Mouse (Mus musculus): Measurements from ENCODE around the gene Smtn.
A peak's percentile ranks its signal among the peaks of the same experiment; 100 is the strongest.

Smtn gene

DNA sequence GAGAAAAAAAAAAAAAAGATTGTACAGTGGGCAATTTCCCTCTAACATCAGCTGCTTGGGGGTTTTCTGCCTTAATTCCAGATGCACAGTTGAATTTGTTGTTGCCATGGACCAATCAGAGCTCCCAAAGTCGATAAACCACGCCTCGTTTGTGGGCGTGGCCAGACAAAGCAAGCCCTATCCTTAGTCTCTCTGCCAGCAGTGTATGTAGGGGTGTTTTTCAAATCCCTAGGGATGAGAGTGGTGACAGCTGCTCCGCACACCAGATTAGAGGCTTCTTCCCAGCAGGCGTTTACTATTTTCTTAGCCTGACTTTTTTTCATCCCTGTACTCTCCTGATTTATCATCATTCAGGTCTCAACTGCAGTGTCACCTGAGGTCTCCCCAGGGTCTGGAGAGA lies 7.6 kb upstream of the Smtn start:
- DNase-seq (ENCODE audit: low spot score): peak; percentile 63

DNA sequence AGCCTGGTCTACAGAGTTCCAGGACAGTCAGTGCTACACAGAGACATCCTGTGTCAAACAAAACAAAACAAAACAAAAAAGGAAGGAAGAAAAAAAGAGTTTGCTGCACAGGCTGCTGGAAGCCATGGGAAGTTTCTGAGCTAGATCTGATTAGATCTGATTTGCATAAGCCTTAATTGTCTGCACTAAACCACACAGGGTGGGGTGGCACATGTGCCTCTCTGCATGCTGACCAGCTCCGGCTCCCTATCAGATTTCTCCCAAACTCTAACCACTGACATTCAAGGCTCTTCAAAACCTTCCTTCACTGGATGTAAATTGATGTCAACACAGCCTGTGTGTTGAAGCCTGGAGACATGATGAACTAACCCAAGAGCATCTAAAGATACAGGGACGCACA lies 6.6 kb upstream of the Smtn start:
- DNase-seq (ENCODE audit: low spot score): no peak

DNA sequence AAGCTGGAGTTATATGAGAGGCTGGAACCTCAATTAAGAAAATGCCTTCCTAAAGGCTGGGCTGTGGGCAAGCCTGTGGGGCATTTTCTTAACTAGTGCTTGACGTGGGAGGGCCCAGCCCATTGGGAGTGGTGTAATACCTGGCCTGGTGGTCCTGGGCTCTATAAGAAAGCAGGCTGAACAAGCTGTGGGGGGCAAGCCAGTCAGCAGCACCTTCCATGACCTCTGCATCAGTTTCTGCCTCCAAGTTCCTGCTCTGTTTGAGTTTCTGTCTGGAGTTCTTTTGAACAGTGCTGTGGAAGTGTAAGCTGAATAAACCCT lies 5.8 kb upstream of the Smtn start:
- DNase-seq (ENCODE audit: low spot score): no peak

DNA sequence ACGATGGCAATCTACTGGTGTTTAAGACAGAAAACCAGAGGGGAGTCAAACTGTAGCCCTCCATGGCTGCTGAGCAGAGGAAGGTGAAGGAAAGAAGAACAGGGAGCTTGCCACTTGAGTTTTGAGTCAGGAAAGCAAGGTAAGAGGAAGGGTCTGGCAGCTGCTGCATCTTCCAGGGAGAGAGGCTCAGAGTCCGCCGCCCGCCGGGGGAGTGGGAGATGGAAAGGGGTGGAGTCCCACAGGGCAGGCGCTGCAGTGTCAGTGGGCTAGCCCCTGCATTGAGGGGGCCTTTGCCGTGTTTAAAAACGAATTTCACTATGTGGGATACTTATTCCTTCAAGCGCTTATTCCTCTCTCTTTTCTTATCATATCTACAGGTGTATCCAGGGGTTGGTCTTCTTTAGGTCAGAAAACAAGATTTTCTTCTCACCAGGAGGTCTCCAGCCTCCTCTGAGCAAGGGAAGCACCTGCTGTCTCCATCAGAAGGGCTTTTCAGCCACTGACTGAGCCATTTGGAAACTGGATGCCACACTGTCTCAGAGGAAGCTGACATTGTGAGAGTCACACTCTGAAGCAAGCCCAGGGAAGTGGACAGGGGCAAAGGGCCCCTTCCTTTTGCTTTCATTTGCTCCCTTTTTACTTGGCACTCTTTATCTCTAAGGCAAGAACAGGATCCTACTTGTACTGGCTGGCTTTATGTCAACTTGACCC lies 5.3 kb upstream of the Smtn start:
- DNase-seq (ENCODE audit: low spot score): no peak

DNA sequence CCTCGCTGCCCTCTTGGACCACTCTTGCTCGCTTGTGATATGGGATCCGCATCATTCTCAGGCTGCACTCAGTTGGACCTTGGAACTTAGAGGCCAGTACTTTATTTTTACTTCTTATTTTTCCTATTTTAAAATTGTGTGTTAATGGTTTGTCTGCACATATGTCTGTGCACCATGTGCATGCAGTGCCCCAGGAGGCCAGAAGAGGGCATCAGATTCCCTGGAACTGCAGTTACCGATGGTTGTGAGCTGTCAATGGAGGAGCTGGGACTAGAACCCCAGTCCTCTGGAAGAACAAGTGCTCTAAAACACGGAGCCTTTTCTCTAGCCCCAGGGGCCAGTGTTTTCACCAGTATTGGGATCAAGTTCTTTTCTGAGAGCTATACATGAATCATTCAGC lies 4.0 kb upstream of the Smtn start:
- no peak for DNase-seq (ENCODE audit: low spot score)

DNA sequence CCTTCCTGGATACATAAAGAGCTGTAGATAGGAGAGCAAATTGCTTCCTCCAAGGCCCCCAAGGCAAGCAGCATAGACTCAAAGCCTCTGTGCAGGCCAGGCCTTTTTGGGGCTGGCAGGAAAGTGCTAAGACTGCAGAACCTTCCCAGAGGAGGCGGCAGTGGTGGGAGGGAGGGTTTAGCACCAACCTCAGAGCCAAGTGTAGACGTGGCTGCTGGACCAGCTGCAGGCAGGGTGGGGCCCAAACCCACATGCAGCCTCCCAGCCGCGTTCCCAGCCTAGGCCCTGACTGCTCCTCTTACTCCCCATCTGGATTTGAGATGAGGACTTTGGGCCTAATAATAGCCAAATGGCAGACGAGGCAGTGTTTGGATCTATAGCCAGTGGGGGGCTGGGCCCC lies 2.6 kb upstream of the Smtn start:
- no peak for DNase-seq (ENCODE audit: low spot score)

DNA sequence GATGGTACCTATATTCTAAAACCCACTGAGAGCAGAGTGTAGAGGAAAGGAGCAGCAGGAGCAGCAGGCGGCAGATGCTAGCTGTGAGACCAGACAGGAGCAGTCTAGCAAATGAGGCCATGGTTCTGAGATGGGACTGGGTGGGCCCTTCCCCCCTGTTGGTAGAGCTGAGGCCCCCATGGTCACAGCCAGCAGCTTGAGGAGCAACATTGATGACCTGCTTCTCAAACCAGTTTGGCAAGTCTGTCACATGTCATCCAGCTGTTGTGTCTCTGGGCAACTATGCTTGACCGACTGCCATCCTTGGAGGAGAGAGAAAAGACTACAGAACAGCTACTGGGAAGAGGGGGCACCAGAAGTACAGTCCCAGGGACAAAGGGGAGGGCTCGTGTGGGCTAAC lies 1.5 kb upstream of the Smtn start:
- peak; percentile 18 for DNase-seq (ENCODE audit: low spot score)

DNA sequence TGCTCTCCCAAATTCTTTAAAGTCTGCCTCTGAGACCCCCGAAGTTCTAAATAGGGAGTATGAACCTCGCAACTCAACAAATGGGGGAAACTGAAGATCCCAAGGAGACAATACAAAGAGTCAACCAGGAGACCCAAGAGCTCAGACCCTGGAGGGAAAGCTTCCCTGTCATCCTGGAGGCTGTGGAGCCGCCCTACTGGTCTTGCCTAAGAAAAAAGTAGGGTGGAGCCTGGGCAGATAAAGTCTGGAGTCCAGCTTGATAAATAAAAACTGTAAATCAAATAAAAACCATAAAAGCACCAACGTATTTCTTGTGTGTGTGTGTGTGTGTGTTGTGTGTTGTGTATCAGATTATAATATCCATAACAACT lies 601 bp downstream of the Smtn start:
- no peak for DNase-seq (ENCODE audit: low spot score)

DNA sequence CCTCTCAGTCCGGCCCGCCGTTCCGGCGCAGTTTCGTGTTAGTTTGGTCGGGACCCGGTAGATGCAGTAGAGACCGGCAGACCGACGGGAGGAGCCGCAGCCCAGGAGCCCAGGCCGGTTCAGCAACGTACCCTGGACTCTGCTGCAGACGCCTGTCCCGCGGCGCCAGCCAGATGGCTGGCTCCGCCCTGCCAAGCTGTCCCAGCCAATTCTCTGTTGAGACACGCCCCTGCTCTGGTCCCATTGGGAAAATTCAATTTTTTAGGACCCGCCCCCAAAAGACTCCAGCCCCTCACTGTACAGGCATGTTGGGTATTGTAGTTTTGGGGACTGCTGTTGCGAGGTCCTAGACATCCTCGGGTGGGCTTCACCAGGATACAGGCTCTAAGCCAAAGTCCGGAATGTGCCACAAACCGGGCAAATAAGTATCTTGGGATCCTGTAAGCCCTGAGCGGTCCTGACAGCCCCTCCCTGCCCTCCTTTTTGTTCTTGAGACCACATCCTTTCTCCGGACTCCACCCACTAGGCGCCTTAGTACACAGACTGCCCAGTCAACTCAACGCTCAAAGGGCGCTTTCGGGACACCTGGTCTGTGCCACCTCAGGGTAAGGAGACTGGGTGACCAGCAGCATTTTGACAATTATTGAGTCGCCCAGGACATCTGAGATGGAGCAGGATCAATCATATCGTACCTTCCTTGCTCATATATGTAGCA lies 1.1 kb downstream of the Smtn start:
- DNase-seq (ENCODE audit: low spot score): peak; percentile 96

DNA sequence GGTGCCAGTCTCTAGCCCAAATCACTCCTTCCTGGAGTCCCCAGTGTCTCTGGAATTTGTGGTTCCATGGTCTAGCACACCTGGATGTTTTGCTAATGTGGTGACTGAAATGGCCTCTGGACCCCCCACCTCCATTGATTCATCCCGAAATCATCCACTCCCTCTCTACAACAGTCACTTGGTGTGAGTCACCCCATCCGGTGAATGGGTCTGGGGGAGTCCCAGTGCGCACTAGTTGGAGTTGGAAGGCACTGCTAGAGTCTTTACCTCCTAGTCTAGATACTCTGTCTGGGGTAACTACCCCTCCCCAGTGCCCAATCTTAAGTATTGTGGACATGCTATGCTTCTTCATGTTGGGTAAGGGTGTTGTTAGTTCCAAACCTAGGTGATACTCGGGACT lies 2.1 kb downstream of the Smtn start:
- no peak for DNase-seq (ENCODE audit: low spot score)

DNA sequence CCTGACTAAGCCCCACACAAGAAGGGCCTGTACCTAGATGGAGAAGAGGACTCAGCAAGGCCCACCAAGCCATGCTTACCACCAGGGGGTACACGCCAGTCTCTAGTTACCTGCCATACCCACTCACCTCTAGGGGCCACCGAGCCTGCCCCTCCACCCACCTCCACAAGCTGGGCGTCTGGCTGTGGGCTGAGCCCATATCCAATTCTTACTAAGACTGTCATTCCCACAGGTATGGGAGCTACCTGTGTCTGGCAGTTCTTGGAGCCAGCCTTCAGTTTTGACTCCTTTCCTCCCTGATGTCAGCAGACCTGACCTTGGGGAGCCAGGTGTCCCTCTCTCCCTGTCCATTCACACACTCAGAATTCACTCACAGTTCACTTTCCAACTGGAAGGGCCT lies 2.7 kb downstream of the Smtn start:
- DNase-seq (ENCODE audit: low spot score): no peak

DNA sequence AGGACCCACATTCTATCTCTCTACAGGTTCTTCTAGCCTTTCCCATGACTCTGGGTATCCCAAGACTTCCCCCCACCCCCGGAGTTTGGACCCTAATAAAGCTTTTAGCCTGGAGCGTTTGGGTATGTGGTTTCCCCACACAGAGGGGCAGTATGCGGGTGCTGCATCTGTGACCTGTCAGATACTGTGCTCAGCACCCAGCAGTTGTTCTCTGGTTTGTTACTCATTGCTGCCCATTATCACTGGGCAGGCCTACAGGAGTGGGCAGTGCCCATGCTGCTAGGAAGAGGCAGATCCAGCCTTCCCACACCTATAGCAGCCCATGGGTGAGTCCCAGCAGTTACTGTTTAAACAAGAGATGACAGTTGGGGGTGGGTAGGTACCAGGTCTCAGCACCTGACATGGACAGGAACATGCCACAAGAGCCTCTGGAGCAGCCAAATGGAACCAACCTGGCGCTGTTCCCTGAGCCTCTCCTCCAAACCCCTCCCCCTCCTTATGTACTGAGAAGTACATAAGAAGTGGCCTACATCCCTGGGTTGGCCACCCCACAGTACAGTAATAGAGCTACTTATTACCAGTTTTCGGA lies 3.6 kb downstream of the Smtn start:
- DNase-seq (ENCODE audit: low spot score): no peak

DNA sequence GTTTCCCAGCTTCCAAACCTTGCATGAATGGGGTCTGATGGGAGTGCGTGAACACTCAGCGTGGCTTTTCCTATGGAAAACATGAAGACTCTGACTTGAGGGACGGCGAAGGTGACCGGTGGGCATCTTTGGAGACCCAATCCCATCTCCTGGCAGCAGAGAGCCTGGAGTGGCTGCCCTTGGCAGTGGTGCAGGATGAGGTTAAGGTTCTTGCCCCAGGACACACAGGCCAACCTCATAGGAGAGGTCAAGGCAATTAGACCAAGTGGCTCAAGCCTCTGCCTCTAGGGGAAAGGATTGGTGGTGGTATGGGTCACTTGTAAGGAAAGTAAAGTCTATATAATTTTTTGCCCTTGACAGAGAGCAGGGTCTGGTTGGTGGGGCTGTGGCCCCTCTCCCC lies 4.3 kb downstream of the Smtn start:
- no peak for DNase-seq (ENCODE audit: low spot score)

DNA sequence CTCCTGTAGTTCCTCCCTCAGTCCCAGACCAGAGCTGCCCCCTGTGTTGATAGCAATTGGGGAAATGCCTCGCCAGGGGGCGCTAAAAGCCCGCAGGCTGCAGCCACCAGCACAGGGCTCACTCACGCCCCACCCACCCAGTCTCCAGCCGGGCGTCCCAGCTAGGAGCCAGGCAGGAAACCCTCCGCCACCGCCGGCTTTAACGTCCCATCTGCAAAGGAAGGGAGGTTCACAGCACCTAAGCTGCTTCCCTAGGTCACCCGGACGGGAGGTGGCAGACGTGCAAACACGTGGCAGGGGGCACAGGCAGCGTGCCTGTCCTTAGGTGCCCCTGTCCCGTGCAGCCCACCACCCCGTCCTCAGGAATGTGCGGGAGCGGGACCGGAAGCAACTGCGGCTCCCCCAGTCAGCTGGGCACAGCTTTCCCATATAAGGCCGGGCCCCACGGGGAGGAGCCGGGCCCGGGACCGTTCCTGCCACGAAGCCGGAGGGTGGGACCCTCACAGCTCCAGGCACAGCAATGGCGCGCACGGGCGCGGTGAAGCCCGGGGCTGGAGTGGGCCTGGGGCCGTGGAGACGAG lies 4.9 kb downstream of the Smtn start:
- peak; percentile 97 for DNase-seq (ENCODE audit: low spot score)

DNA sequence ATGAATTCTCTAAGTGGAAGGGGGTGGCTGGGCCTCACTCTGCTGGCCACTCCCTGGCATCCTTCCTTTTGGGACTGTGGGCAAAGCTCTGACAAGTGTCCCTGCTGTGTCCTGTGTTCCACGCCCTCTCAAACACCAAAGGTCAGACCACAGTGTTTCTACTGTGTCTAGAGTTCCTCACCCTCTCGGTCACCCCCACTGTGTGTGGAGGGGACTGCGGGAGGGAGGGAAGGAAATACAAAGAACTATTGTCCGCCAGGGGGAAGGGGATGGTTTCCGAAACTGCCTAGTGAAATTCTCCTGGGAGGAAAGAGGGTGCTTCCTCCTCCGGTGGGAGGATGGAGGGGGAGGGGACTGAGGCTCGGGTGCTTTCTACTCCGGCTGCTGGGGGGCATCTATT lies 5.5 kb downstream of the Smtn start:
- DNase-seq (ENCODE audit: low spot score): no peak

DNA sequence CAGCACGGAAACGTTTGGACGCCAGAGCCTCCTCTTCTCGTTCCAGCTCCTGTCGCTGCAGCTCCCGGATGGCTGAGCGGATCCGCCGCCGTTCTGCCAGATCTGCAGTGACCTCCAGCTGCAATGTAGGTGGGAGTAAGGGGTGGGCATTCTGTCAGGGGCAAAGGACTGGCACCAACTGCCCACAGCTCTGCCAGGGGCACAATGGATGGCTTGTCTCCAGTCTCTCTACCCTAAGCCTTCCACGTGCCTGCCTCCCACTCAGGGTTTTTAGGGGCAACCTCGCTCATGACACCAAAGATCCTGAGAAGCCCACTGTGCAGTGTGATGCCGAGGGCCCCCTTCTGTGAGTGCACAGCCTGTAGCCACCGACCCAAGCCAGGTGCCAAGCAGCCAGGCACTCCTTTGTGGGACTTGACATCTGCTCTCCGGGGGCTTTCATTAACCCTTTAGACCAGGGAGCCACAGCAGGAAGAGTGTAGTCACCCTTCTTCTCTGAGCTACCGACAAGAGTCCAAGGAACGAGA lies 6.9 kb downstream of the Smtn start:
- no peak for DNase-seq (ENCODE audit: low spot score)

DNA sequence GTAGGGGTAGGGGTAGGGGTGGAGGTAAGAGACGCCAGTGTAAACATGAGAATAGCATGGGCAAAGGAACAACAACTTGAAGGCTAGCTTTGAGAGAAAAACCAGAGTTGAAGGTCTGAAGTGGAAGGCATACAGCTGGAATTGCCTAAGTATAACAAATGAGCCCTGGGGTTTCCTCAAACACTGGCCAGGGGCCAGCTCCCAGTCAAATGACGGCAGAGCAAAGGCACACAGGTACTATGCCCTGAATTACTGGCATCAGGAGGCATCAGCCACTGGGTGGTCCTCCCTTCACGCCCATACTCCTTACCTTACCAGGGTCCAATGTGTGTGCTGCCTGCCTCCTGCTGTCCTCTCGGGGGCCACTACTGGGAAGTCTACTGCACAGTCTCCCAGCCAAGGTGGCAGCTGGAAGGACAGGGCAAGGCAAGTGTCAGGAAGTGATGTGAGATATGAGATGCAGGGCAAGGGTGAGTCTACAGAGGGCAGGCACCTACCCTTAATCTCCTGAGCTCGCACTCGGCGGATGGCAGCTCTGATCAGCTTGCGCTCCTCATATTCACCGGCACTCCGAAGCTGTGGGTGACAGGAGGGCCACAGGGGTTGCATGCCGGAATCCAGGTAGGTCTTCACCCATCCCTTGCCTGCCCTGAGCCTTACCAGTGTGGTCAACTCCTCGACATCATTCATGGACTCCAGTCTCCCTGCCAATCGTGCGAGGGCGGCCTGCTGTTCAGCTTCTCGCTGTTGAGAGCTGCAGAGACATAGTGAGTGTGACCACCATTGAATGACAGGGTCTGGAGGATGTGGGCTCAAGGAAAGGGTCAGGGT lies 8.1 kb downstream of the Smtn start:
- DNase-seq (ENCODE audit: low spot score): no peak

DNA sequence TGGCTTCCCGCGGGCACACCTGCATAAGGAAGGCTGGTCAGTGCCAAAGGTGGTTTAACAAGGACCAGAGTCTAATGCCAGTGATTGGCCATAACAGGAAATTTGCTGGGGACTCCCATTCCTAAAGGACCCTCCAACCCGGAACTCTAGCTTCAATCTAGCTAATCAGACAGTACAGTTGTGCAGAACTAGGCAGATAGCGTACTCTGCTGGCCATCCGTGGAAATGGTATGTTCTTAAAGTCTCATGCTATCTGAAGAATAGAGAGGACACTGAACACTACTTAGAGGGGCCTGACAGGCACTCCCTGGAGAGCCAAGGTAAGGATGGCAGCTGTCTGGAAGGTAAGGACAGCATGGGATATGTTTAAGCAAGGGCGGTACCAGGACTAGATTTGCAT lies 8.8 kb downstream of the Smtn start:
- peak; percentile 49 for DNase-seq (ENCODE audit: low spot score)

DNA sequence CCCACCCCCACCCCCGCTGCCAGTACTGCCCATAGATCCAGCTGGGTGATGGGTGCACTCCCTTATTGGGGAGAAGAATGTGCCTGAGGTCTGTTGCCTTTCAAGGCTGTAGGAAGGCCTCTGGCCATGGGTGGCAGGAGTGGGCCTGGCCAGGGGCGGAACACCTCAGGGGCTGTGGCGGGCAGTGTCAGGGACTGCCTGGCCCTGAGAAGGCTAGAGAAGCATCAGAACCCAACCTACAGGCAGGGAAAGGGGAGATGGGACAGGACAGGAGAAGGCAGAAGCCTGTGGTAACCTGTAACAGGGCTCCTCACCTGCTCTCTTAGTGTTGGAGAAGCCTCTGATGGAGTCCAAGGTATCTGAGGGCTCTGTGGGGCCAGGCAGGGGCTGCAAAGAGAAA lies 9.7 kb downstream of the Smtn start:
- no peak for DNase-seq (ENCODE audit: low spot score)

DNA sequence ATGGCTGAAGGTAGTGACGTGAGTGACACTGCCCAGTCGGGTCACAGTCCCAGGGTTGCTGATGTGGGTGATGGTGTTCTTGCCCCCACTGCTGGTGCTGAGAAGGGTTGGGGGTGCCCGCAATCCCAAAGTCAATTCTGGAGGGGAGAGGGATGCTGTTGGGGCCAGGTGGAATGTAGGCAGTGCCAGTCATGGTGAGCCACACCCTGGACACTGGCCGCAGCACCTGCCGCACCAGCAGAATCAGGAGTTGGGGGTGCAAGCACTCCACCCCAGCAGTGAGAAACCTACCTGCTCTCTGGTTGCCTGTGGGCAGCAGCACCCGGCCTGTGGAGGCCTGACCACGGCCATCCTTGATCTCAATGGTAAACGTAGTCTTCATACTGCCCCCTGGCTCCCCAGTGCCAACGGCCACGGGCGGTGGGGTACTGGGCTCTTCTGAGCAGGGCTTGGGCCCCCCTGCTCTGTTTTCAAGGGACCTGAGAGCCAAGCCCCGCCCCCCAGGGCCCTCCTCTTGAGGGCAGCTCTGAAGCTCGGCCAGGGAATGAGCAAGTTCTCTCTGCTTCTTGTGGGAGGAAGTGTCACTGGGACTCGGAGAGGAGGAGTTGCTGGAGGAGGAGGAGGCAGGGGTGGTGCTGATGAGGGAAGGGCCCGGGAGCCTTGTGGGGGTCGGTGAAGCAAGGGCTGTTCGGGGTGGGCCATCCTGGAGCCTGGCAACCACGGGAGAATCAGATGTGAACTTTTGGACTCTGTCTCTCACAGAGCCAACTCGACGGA lies 10.7 kb downstream of the Smtn start:
- DNase-seq (ENCODE audit: low spot score): no peak

DNA sequence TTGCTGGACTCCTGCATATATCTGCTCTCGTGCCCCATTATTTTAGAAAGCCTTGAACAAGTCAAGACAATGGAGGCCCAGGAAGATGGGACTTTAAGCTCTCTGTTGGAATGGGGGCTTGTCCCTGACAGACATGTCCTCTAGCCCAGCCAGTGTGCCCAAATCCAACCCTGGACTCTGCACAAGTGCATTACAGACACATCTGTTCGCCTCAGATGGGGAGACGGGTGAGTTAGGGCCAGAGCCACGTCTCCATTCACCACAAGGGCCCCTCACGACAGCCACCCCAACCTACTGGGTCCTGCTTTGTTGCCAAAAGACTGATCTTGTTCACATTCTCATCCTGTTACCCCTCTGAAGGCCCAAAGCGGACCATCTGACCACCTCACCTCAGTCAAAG lies 12.2 kb downstream of the Smtn start:
- no peak for DNase-seq (ENCODE audit: low spot score)

DNA sequence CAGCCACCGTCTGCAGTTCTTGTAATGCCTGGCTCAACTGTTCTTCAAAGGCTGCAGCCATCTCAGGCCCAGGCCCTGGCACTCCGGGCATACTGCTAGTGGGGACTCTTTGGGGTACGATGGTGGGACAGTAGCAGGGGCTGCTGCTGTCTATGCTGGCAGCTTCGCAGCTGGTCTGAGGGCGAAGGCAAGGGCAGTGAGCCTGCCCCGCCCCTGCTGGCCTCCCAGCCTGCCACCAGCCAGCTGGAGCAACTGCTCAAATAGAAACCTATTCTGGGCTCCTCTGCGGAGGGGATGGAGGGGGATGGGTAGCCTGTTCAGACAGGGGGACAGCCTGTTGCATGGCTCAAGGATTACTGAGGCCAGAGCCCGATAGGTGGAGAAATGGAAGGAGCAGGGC lies 12.6 kb downstream of the Smtn start:
- no peak for DNase-seq (ENCODE audit: low spot score)

All from retina, embryonic 14.5 days (tissue).